Mouse (Mus musculus) ES-Bruce4 (cell line): Measurements from ENCODE around the gene Mybpc1.

Experiments used
- CTCF ChIP-seq: IDR thresholded peaks from one replicate; pipeline ENCODE4 v1.8.1; 2011; ENCODE audit warnings: low read depth, low read length
- POLR2A ChIP-seq: IDR thresholded peaks from one replicate; pipeline ENCODE4 v1.8.1; 2011; ENCODE audit warnings: low read length; ENCODE audit not compliant: insufficient read depth

- TF ChIP-seq POLR2A = no peak
- no peak for TF ChIP-seq CTCF
Measured at GRCm38 (mm10) chr10:88496864-88497564, 107.9 kb downstream of the Mybpc1 start.
